Mouse (Mus musculus) heart, postnatal 36 days (tissue): ENCODE results near the gene Cend1. TPM values are rescaled to one million over a fixed set of nuclear protein-coding genes. Genes with fewer than 3 reads are reported as not detected.
"Not testable (repeated sequence)": the region's sequence is repeated elsewhere in the genome, so short reads cannot be mapped to it uniquely, and the experiment has no call there.

Experiments
- DNase-seq, 2 experiments: peaks; one replicate each; pipeline ENCODE4 v3.0.0; 2021 to 2022
- intact Hi-C: fragments of 180-260 bp; cut with DNase I; formaldehyde crosslinking; loops from one replicate; pipeline ENCODE4 v1.15.1; 2025
- total RNA-seq, 2 experiments: library from RNA; stranded (reverse); gene quantifications; 2 replicates each; pipeline ENCODE4 v1.2.3; 2021

The Cend1 gene
- total RNA-seq, 2 experiments from 2014 or later = 0.80 to 1.5 TPM

DNA sequence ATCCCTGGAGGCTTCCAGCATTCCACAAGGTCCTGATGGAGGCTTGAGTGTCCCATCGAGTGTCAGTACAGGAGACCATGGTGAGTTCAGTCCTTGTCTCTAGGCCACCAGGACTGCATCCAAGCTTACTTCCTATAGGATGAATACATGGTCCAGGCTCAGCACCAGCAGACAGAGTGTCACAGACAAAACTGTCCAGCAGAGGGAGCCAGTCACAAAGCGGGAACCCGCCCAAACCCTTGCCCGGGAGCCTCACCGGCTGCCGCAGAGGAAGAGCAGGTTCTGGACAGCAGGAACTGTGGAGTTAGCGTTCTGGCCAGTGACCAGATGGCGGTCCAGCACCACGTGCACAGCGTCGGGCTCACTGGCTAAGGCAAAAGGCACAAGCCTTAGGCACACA lies 20.5 kb downstream of the Cend1 start:
- peak; percentile 89 for DNase-seq
- intact Hi-C loops = loop anchor here (1.0 kb wide), 2 partner anchors 28 to 116 kb away; partner anchors contain the start of gene Slc25a22

DNA sequence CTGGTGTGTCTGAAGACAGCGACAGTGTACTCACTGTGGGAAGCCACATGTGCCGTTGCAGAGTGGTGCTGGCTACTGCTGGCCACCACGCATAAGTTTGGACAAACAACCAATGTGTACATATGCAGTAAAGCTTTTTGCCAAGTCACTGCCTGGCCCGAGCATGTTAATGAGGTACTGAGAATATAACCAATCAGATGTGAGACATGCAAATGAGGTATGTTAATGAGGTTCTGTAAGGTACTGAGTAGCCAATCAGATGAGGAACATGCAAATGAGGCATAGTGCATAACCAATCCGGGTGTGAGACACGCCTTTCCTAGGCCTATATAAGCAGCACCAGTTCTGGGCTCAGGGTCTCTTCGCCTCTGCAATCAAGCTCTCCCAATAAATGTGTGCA lies 21.6 kb downstream of the Cend1 start:
- not testable (repeated sequence) for DNase-seq
- intact Hi-C loops = loop anchor here (1.0 kb wide), 1 partner anchor 118 kb away; no protein-coding TSS in a partner anchor

DNA sequence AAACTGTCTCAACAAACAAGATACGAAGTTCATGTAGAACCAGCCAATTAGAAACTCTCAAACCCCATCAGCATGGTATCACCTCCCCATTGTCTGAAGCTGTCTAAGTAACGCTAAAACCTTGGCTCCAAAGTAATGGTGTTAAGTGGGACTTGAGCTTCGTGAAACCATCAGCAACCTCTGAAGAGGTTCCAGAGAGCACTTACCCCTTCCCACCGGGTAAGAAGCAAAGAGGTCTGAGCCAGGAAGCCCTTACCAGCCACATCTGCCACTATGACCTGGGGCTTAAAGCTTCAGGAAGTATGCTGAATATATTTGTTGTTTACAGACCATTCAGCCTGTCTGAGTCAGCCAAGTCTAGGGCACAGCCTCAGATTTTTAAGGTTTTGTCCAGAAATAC lies 23.8 kb downstream of the Cend1 start:
- intact Hi-C loops = no loop called here
- no peak for DNase-seq

DNA sequence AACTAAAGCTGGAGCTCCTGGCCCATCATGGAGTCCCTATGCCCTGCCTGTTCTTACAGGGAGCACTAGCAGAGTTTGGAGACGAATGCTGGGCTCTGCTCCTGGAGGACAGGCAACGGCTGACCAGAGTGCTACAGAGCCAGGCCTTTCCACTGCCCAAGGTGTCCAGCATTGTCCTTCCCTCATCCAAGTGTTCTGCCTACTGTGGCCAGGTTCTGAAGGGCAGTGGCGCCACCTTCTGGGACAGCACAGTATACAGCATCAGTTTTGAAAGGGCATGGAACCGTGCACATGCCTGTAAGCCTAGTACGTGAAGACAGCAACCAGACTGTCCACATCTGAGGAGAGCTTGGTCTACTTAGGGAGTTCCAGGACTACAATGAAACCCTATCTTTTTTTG lies 26.0 kb downstream of the Cend1 start:
- DNase-seq = peak; percentile 49 to 64
- intact Hi-C loops = no loop called here

DNA sequence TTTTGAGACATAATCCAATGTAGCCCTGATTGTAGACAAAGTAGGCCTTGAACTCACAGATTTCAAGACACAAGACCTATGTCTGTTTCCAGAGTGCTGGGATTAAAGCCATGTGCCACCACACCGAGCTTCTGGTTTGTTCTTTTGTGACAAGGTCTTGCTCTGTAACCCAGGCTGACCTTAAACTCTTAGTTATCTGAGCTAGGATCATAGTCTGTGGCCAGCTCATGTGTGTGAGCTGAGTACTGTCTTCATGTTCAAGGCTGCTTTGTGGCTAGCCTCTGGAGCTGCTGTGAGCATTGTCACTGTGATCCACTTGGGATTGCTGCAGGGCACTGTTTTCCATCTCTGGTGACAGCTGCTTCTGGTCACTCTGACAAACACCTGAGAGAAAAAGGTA lies 33.9 kb downstream of the Cend1 start:
- DNase-seq = no peak
- intact Hi-C loops = no loop called here

DNA sequence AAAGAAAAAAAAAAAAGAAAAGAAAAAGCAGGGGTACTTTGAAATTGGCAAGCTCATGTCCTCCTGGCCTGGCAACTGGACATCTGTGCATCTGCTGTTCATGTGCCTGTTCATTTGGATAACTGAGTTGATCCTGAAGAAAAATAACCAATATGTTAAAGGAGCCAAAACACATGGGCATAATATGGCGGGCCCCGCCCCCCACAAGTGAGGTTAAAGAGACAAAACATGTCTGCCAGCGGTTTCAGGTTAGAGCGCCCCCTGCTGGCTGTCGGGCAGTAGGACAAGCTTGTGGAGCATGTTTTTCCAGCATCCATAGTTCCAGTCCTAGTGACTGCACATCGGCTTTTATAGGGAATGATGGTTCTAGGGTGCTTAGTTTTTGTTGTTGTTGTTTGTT lies 34.5 kb downstream of the Cend1 start:
- intact Hi-C loops = no loop called here
- peak; percentile 55 to 70 for DNase-seq

DNA sequence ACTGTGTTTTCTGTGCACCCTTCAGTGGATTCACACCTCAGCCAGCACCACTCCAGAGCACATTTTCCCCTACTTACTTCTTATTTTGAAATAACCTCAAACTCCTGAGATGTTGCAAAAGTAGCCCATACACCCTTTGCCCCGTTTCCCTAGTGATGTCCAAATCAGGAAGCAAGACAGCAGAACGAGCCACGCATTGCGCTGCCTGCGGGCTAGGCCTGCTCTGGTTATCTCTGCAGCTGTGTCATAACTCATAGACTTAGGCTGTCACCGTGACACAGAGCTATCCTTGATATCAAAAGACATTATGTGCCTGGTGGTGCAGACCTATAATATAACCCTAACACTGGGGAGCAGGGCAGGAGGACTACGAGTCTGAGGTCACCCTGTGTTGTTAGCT lies 35.1 kb downstream of the Cend1 start:
- no peak for DNase-seq
- intact Hi-C loops = no loop called here

DNA sequence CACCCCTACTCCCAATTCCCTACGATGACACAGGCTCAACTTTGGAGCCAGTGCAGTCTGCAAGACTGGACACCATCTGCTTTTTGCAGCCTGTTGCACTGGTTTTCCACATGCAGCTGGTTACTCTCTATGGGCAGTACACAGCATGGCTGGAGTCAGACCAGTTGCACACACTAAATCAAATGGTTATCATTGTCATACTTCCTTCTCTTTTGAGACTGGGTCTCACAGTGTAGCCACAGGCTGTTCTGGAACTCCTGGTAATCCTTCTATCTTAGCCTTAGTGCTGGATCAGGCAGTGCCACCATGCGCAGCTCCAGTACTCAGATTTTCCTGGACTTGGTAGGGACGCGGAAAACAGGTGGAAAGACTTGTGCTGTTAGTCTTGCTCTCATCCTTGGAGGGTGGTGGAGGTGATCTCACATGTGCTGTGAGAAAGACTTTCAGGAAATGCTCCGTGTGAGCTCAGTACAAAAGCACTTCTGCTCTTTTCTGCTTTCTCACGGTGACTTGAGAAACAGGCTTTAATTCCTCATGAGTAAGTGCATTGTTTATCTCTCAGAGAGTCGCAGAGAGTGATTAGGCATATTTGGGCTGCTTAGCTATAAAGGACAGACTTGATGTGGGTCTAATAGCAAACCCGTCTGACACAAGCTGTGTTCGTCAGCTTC lies 36.6 kb downstream of the Cend1 start:
- intact Hi-C loops = no loop called here
- DNase-seq = no peak

DNA sequence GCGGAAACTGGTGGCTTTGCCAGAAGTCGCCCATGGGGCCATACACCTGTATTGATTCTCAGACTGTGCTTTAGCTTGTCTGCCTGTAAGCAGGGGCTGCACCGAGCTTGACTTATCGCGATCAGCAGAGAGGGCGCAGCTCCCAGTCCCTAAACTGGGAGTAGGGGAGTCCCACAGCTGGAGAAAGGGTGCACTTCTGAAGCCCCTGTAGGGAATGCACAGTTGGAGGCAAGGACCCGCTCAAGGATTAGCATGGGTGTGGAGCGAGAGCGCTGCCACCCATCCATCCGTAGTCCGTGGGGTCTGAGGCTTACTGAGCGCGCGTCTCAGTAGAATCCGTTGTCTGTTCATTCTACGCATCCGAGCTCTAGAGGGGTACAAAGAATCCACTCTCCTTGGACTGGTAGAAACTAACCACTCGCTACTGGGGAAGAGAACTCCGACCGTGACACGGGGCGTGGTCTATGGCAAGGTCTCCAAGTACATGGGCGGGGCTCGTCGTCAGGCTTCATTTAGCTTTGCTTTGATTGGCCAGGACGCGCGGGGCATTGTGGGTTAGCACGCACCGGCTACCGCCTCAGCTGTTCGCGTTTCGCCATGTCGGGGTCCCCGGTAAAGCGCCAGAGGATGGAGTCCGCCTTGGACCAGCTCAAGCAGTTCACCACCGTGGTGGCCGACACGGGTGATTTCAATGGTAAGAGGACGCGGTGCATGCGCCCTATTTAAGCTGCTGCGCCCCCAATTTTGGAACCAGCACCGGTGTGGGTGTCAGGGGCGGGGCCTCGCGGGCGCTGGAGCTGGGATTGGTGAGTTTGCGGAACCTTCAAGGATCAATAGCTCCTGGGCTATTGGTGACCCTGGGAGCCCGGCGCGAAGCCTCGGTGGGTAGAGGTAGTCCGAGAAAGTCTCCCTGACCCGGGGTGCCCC lies 37.4 kb downstream of the Cend1 start, which contains the start of gene Taldo1:
Gene Taldo1 (plus strand): TSS at position 575 of the 927 bp plus-strand sequence.
- DNase-seq = peak; percentile 95 to 96
- intact Hi-C loops = no loop called here

DNA sequence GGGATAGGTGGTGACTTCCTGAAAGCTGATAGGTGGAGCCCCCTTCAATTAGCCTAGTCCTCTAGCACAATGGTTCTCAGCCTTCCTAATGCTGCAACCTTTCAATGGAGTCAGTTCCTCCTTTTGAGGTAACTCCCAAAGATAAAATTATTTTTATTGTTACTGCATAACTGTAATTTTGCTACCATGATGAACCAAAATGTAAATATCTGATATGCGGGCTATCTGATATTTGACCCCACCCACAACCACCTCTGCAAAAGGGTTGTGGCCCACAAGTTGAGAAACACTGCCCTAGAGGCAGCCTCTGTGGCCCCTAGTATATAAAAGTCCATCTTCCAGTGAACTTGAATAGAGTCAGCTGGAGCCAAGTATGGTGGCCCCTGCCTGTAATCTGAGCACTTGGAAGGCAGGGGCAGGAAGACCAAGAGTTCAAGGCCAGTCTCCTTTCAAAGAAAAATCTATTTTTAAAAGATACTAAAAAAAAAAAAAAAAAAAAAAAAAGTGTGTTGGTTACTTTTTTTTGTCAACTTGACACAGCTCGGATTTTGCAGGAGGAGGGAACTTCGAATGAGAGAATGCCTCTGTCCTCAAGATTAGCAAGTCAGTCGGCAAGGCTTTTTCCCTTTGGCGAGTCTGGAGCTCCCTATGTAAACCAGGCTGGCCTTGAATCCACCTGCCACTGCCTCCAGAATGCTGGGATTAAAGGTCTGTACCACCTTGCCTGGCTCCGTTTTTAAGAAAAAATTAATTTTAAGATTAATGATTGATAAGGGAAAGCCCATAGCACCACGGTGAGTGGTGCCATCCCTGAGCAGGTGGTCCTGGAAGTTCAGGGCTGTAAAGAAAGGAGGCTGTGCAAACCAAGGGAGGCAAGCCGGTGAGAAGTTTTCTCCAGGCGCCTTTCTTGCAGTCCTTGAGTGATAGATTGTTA lies 38.7 kb downstream of the Cend1 start:
- intact Hi-C loops = no loop called here
- DNase-seq = no peak

DNA sequence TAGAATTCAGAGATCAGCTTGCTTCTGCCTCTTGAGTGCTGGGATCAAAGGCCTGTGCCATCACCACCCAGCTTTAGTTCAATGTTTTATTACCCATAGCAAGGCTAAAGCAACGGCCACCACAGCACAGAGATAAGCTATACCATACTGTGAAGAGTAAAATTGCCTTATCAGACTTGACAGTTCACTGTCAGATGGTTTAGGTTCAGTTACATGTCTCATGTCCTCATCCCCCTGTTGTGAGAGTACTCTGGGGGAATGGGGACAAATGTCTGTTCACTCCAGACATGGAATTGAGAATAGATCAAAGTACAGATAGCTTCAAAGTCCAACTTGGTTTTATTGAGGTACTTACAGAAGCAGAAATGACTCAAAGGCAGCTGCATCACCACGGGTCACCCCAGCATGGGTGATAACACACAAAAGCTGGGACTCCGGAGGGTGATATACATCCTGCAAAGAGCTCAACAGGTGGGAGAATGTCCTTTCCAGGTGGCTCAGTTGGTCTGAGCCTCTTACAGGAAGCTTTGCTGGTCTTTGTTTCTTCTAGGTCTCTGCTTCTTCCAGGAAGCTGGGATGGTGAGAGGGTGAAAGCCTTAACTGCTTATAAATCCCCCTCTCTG lies 40.7 kb downstream of the Cend1 start:
- intact Hi-C loops = no loop called here
- no peak for DNase-seq

DNA sequence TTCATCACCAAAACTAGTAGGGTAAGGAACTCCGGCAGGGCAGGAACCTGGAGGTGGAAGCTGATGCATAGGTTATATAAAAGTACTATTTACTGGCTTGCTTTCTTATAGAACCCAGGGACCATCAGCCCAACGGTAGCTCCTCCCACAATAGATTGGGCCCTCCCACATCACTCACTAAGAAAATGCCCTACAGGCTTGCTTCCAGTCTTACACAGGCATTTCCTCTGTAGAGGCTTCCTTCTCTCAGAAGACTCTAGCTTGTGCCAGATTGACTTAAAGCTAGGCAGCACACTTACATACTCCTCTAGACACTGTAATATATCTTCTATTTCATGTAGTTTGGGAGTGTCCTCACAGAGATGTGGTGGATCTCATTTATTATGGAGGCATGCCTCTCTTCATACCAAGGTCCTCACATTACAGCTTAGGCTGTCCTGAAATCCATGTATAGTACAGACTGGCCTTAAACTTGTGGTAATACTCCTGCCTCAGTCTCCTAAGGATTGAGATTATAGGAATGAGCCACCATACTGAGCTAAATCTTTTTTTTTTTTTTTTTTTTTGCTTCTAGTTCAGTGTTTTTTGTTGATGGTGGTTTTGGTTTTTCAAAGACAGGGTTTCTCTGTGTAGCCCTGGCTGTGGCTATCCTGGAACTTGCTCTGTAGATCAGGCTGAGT lies 41.3 kb downstream of the Cend1 start:
- intact Hi-C loops = no loop called here

DNA sequence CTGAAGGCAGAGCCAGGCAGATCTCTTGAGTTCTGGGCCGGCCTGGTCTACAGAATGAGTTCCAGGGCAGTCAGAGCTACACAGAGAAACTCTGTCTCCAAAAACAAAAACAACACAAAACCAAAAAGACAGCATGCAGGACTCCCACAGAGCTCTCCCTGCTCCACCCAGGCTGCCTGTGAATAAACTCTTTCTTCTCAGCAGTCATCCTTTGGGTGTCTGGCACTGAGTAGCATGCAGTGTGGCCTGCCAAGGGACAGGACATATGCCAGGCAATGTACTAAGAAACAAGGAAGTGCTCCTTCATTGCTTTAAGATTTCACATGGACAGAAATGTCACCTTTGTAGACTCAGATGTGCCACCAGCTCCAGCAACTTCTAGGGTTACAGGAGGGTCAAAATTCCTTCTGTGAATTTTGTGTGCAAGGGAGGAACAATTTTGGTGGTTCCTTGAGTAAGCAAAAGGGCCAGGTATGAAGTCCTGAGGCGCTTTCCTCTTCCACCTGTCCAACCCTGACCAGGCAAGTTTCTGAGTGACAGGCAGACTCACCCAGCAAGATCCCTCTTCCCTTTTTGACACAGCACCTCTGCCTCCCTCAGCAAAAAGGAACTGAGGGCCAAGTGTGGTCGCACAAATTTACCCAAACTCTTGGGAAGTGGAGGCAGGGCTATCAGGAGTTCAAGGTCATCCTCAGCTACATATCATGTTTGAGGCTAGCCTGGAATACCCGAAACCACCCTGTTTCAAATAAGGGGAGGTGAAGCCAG lies 48.0 kb downstream of the Cend1 start:
- no peak for DNase-seq
- intact Hi-C loops = no loop called here

More for the DNA sequence above, 41.3 kb downstream of the Cend1 start:
- DNase-seq = no peak

DNA sequence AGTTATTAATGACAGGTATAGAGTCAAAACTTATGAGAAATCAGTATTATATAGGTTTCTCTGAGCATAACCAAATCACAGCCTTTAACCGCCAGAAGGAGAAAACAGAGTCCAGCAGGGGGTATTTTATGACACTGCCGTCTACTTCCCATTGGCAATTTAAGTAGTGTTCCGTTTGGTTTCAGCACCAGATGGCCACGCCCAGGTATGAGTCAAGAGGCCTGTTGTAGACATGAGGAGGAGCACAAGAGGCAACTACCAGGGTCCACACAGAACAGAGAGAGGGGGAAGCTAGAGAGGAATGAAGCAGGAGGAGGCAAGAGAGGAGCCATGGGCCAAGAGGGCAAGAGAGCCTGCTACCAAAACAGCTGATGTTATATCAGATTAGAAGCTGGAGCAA lies 49.7 kb downstream of the Cend1 start:
- intact Hi-C loops = no loop called here
- DNase-seq = no peak

Other genes starting within 250 kb of the Cend1 start
- gene Hras, start 235.5 kb downstream of the Cend1 start, total RNA-seq = 100 to 1,000 TPM in 1 of 2 experiments, 10 to 100 TPM in 1; 97.9 to 104 TPM
- gene Lrrc56, start 235.3 kb downstream of the Cend1 start, total RNA-seq = 1 to 10 TPM; 2.8 to 4.0 TPM
- not detected for gene Lmntd2, start 215.4 kb downstream of the Cend1 start, total RNA-seq
- gene Rassf7, start 213.6 kb downstream of the Cend1 start, total RNA-seq = 1 to 10 TPM in 1 of 2 experiments, under 1 TPM in 1; 0.79 to 1.7 TPM
- gene Phrf1, start 200.7 kb downstream of the Cend1 start, total RNA-seq = 10 to 100 TPM; 31.9 to 36.5 TPM
- 1 to 10 TPM; 4.1 to 8.6 TPM for gene Irf7, start 163.0 kb downstream of the Cend1 start, total RNA-seq
- gene Cdhr5, start 152.7 kb downstream of the Cend1 start, total RNA-seq = not detected
- gene Sct, start 150.4 kb downstream of the Cend1 start, total RNA-seq = not detected
- gene Drd4, start 137.5 kb downstream of the Cend1 start, total RNA-seq = not detected
- 10 to 100 TPM; 16.5 to 17.1 TPM for gene Deaf1, start 101.8 kb downstream of the Cend1 start, total RNA-seq
- 10 to 100 TPM; 13.5 to 14.8 TPM for gene Tmem80, start 101.8 kb downstream of the Cend1 start, total RNA-seq
- 1 to 10 TPM; 3.3 to 3.7 TPM for gene Eps8l2, start 90.6 kb downstream of the Cend1 start, total RNA-seq
- 100 to 1,000 TPM; 114 to 116 TPM for gene Taldo1, start 37.3 kb downstream of the Cend1 start, total RNA-seq
- 10 to 100 TPM; 14.9 to 16.7 TPM for gene Gatd1, start 15.4 kb downstream of the Cend1 start, total RNA-seq
- 10 to 100 TPM; 60.0 to 96.2 TPM for gene Slc25a22, start 8.4 kb upstream of the Cend1 start, total RNA-seq
- gene Pidd1, start 14.5 kb upstream of the Cend1 start, total RNA-seq = under 1 TPM; 0.60 to 0.78 TPM
- gene Rplp2, start 17.9 kb upstream of the Cend1 start, total RNA-seq = 100 to 1,000 TPM; 885 to 891 TPM
- gene Pnpla2, start 25.7 kb upstream of the Cend1 start, total RNA-seq = 100 to 1,000 TPM; 552 to 604 TPM
- 10 to 100 TPM; 24.1 to 24.2 TPM for gene Cracr2b, start 31.6 kb upstream of the Cend1 start, total RNA-seq
- gene Cd151, start 37.9 kb upstream of the Cend1 start, total RNA-seq = 100 to 1,000 TPM; 299 to 300 TPM
- 10 to 100 TPM; 76.0 to 83.7 TPM for gene Polr2l, start 45.6 kb upstream of the Cend1 start, total RNA-seq
- 10 to 100 TPM; 27.3 to 44.1 TPM for gene Tspan4, start 45.7 kb upstream of the Cend1 start, total RNA-seq
- gene Chid1, start 110.4 kb upstream of the Cend1 start, total RNA-seq = 10 to 100 TPM; 43.2 to 48.5 TPM
- gene Ap2a2, start 132.7 kb upstream of the Cend1 start, total RNA-seq = 10 to 100 TPM; 54.9 to 57.6 TPM
- not detected for gene Muc6, start 225.8 kb upstream of the Cend1 start, total RNA-seq